Mouse (Mus musculus) urinary bladder, postnatal 0 days (tissue): ENCODE data around the gene Cebpz. TPM values are rescaled to one million over a fixed set of nuclear protein-coding genes. Genes with fewer than 3 reads are reported as not detected.

Experiments
- polyA plus RNA-seq: library from polyadenylated mRNA; unstranded; fragments of >200 nt; fragmentation: Nextera tagmentation; extraction: Ambion mirVana; gene quantifications from 2 replicates; pipeline ENCODE4 v1.2.1, GENCODE M21; 2015

The Cebpz gene
- 35.2 and 36.6 TPM in 2 replicates for polyA plus RNA-seq

GRCm38 (mm10) chr17:78936466-78937228 is at the start of gene Cebpz, which contains the start of gene Ndufaf7:
TSS of gene Cebpz (minus strand) at chr17:78937066.
TSS of gene Ndufaf7 (plus strand) at chr17:78937136.

DNA sequence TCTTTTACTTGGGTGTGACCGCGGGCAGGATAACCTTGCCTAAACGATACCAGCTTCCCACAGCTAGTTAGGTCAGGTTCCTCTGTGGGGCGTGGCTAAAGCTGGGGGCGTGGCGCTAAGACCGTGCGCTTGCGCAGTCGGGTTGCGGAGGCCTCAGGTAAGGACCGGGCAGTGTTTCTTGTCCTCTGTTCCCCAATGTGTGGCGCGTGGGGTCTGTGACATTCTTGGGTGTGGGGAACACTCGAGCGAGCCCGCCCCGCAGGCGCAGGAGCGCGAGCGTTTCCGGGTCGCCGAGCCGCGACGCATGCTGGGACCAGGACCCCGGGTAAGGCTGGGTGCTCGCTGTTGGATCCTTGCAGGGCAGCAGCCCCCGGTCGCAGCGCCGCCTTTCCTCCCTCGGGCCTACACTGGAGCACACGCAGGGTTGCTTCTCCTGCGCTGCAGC is 20.5 kb downstream of the Cebpz start, which contains the start of gene Cebpzos:
Gene Cebpzos, plus strand, starts transcription at position 132 of the 445 bp plus-strand sequence.

DNA sequence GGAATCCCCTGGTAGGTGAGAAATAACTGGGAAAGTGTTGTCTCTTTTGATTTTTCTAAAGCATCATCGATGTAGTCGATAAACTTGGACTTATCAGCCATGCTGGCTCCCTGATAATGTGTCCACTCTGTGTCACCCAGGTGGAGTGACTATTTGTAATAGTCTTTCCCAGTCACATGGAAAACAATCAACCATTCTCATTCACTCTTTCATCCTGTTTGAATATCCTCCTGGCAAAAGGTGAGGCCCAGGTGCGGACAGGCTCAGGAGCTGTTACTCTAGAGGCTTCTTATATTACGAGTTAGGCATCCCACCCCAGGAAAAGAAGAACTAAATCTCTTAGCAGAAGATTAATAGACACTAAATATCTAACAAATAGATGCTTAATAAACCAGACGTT is 30.0 kb downstream of the Cebpz start, which contains the start of gene Sult6b1:
Gene Sult6b1, minus strand, starts transcription at position 101 of the 400 bp plus-strand sequence.

DNA sequence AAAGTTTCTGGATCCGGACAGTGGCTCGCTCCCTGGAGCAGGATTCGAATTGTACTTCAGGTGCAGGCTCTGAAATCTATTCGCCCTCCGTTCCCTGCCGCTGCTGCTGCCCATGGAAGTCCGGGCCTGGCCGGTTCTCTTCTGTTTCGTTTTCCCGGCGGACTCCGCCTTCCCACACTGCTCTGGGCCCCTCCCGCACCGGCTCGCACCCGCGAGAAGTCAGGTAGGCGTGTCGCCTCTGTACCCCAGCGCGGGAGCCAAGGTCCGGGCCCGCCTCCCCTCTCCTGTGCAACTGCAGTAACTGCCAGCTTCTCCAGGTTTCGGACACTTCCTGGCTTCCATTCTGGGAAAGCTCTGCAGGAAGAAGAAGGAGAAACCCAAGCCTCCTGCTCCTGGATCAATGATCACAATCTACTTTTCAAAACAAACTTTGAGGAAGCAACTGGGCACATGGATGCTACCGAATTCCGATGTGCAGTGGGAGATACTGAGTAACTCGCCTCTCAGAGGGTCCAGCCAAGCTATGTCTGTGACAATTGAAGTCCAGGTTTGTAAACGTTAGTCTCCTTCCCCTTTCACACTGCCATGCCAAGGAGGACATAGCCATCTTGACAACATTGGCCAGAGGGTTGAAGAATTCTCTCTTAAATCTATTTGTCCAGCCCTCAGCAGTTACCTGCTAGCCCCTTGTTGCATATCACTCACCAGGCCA is 54.3 kb downstream of the Cebpz start, which contains the start of gene Eif2ak2:
Gene Eif2ak2, minus strand, starts transcription at position 173 of the 712 bp plus-strand sequence.

Other genes with a start within 250 kb of the Cebpz start
- gene Strn, start 199.9 kb downstream of the Cebpz start, polyA plus RNA-seq, result 2.9 and 3.6 TPM in 2 replicates
- 4.6 and 6.0 TPM in 2 replicates for gene Heatr5b, start 101.7 kb downstream of the Cebpz start, polyA plus RNA-seq
- 38.8 and 46.2 TPM in 2 replicates for gene Gpatch11, start 101.5 kb downstream of the Cebpz start, polyA plus RNA-seq
- 13.3 and 14.3 TPM in 2 replicates for gene Eif2ak2, start 54.5 kb downstream of the Cebpz start, polyA plus RNA-seq
- 0.06 and 0.10 TPM in 2 replicates for gene Sult6b1, start 30.1 kb downstream of the Cebpz start, polyA plus RNA-seq
- gene Cebpzos, start 20.6 kb downstream of the Cebpz start, polyA plus RNA-seq, result 77.9 and 81.0 TPM in 2 replicates
- 37.6 and 40.2 TPM in 2 replicates for gene Ndufaf7, start 70 bp upstream of the Cebpz start, polyA plus RNA-seq
- gene Prkd3, start 83.8 kb upstream of the Cebpz start, polyA plus RNA-seq, result 19.2 and 23.5 TPM in 2 replicates
- 94.7 and 131 TPM in 2 replicates for gene Qpct, start 114.8 kb upstream of the Cebpz start, polyA plus RNA-seq